Mouse (Mus musculus): ENCODE results near the gene Inpp5a. TPM values are rescaled to one million over a fixed set of nuclear protein-coding genes. Genes with fewer than 3 reads are reported as not detected.

The Inpp5a gene
- total RNA-seq (2014; rRNA removed; ENCODE audit: low replicate concordance) (43.4 and 44.1 TPM in 2 replicates), polyA plus RNA-seq (2015; fragmentation: Nextera tagmentation; extraction: Ambion mirVana) (57.9 and 65.2 TPM in 2 replicates)

- peak; percentile 26; the same call in 1 of the 2 replicates for TF ChIP-seq EP300 (IDR thresholded peaks at IDR 0.05; ENCODE audit: low read depth)
- no peak for TF ChIP-seq CTCF (IDR thresholded peaks at IDR 0.05; ENCODE audit: low read depth)
- Histone ChIP-seq H3K27ac (ENCODE audit: low read depth) (peak within 1 kb of the TSS; percentile 96), H3K27me3 (ENCODE audit: control insufficient read depth, insufficient read depth, low read length) (no peaks in the 10 kb centered on the region), H3K4me3 (ENCODE audit: low read depth, low read length) (peak within 1 kb of the TSS; percentile 85), H3K4me1 (ENCODE audit: control insufficient read depth, insufficient read depth) (peaks cover 45% of the 10 kb centered on the region), H3K36me3 (replicated peaks; ENCODE audit: control insufficient read depth, insufficient read depth, low read length) (no peaks in the 10 kb centered on the region), H3K9me3 (replicated peaks; ENCODE audit: control insufficient read depth, low read length) (no peaks in the 10 kb centered on the region), H3K9ac (replicated peaks; ENCODE audit: low read depth, low read length) (peak within 1 kb of the TSS; percentile 98), H3K4me2 (ENCODE audit: low read depth, low read length) (peak within 1 kb of the TSS; percentile 66)
- under 1% methylated on average over 37 of the region's 47 CpGs for WGBS
- ATAC-seq (ENCODE audit: insufficient read depth, low read depth): peak; percentile 95
- peak; percentile 99 for DNase-seq (ENCODE audit: low spot score)
Measured at GRCm38 (mm10) chr7:139388670-139389212, at the start of gene Inpp5a. TSS of gene Inpp5a (plus strand) at chr7:139389109.

DNA sequence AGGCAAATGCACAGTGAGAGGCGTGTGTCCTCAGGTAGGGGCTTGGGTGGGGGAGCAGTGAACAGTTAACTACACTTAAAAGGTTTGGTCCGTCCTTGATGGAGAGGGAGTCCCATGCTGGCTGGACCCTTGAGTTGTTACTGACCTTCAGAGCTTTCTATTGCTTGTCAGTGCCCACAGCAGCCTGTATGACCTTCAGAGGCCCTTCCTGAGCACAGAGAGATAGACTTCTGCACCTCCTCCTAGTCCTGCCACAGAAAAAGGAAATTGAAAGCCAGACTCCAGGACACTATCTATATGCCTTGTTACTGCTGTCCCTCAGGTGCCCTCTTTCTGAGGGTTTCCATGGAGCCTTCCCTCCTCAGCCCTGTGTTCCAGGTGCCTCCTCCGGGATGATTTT is 49.7 kb upstream of the Inpp5a start:
- no peaks in the 10 kb centered on the region for H3K36me3 ChIP-seq (replicated peaks; ENCODE audit: control insufficient read depth, insufficient read depth, low read length)
- ATAC-seq (ENCODE audit: insufficient read depth, low read depth): peak; percentile 51
- H3K9ac ChIP-seq (replicated peaks; ENCODE audit: low read depth, low read length): no peak overlapping the region

DNA sequence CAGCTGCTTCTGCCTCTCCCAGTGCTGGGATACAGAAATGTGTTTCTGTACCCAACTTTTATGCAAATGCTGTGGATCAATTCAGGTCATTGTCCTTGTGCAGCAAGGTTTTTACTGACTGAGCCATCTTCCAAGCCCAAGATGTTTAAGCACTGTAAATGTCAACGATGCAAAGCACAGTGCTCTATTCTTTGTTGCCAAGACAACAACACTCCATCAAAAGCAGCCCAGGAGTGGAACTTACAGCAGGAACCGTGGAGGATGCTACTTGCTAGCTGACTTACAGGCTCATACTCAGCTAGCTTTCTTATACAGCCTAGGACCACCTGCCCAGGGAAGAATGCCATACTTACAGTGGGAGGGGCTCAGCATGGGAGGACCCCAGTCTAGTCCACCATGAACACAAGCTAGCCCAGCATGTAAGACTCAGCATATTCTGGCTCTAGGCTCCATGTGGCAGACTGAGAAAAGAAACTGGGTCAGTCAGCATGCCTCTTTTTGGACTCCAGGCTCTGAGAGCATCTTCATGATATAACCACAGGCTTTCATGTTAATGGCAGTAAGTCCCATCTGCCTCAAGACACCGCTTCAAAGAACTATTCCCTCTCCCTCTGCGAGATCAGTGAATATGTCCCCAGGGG is 47.8 kb upstream of the Inpp5a start:
- H3K9me3 ChIP-seq (replicated peaks; ENCODE audit: control insufficient read depth, low read length): no peaks in the 10 kb centered on the region
- H3K4me3 ChIP-seq (ENCODE audit: low read depth, low read length): no peak overlapping the region
- H3K27ac ChIP-seq (ENCODE audit: low read depth): no peak overlapping the region
- H3K36me3 ChIP-seq (replicated peaks; ENCODE audit: control insufficient read depth, insufficient read depth, low read length): no peaks in the 10 kb centered on the region
- ATAC-seq (ENCODE audit: insufficient read depth, low read depth) (no peak), DNase-seq (ENCODE audit: low spot score) (no peak)
- no peak for TF ChIP-seq CTCF (IDR thresholded peaks at IDR 0.05; ENCODE audit: low read depth)
- no peak for TF ChIP-seq EP300 (IDR thresholded peaks at IDR 0.05; ENCODE audit: low read depth)
- no peak overlapping the region for H3K9ac ChIP-seq (replicated peaks; ENCODE audit: low read depth, low read length)
- WGBS: 82% methylated on average over 4 of the region's 4 CpGs
- no peak overlapping the region for H3K4me2 ChIP-seq (ENCODE audit: low read depth, low read length)
- no peaks in the 10 kb centered on the region for H3K27me3 ChIP-seq (ENCODE audit: control insufficient read depth, insufficient read depth, low read length)
- peaks cover 15% of the 10 kb centered on the region; the same call in 1 of the 2 replicates for H3K4me1 ChIP-seq (ENCODE audit: control insufficient read depth, insufficient read depth)

More for the DNA sequence above, 49.7 kb upstream of the Inpp5a start:
- peak; percentile 56 for DNase-seq (ENCODE audit: low spot score)
- WGBS: 64% methylated on average over 3 of the region's 3 CpGs
- no peaks in the 10 kb centered on the region for H3K9me3 ChIP-seq (replicated peaks; ENCODE audit: control insufficient read depth, low read length)
- no peak for TF ChIP-seq EP300 (IDR thresholded peaks at IDR 0.05; ENCODE audit: low read depth)
- no peak for TF ChIP-seq CTCF (IDR thresholded peaks at IDR 0.05; ENCODE audit: low read depth)
- no peak overlapping the region for H3K4me2 ChIP-seq (ENCODE audit: low read depth, low read length)
- H3K4me1 ChIP-seq (ENCODE audit: control insufficient read depth, insufficient read depth): peaks cover 15% of the 10 kb centered on the region; the same call in 1 of the 2 replicates
- no peak overlapping the region for H3K4me3 ChIP-seq (ENCODE audit: low read depth, low read length)
- H3K27ac ChIP-seq (ENCODE audit: low read depth): peak overlapping the region; percentile 70
- H3K27me3 ChIP-seq (ENCODE audit: control insufficient read depth, insufficient read depth, low read length): no peaks in the 10 kb centered on the region

- no peak overlapping the region for H3K4me2 ChIP-seq (ENCODE audit: low read depth, low read length)
- no peak overlapping the region for H3K9ac ChIP-seq (replicated peaks; ENCODE audit: low read depth, low read length)
- DNase-seq (ENCODE audit: low spot score) (no peak), ATAC-seq (ENCODE audit: insufficient read depth, low read depth) (peak; percentile 45; the same call in 1 of the 2 replicates)
- no peaks in the 10 kb centered on the region for H3K36me3 ChIP-seq (replicated peaks; ENCODE audit: control insufficient read depth, insufficient read depth, low read length)
- WGBS: 64% methylated on average over 5 of the region's 5 CpGs
- no peaks in the 10 kb centered on the region for H3K27me3 ChIP-seq (ENCODE audit: control insufficient read depth, insufficient read depth, low read length)
- peaks cover 15% of the 10 kb centered on the region; the same call in 1 of the 2 replicates for H3K4me1 ChIP-seq (ENCODE audit: control insufficient read depth, insufficient read depth)
- H3K27ac ChIP-seq (ENCODE audit: low read depth): no peak overlapping the region
- no peaks in the 10 kb centered on the region for H3K9me3 ChIP-seq (replicated peaks; ENCODE audit: control insufficient read depth, low read length)
- H3K4me3 ChIP-seq (ENCODE audit: low read depth, low read length): no peak overlapping the region
- TF ChIP-seq CTCF (IDR thresholded peaks at IDR 0.05; ENCODE audit: low read depth) (no peak), EP300 (IDR thresholded peaks at IDR 0.05; ENCODE audit: low read depth) (no peak)
Measured at GRCm38 (mm10) chr7:139342809-139343208, 46.1 kb upstream of the Inpp5a start.

DNA sequence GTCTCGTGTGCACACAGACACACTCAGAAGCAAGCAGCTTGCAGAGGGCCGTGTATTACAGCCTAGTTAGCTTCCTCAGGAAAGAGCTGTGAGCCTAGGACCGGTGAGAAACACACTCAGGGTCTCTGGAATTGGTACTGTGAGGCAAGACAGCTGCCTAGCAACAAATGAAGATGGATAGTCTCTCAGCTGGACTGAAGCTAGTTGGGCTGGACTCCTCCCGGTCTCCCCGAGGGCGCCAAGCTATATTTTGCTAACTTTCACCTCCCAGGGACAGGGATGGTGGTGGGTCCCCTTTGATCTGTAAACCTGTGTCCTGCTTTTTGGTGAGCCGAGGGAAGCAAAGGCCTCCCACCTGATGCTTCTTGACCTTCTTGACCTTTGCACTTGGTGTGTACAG is 41.9 kb upstream of the Inpp5a start:
- no peak overlapping the region for H3K27ac ChIP-seq (ENCODE audit: low read depth)
- H3K4me2 ChIP-seq (ENCODE audit: low read depth, low read length): no peak overlapping the region
- H3K27me3 ChIP-seq (ENCODE audit: control insufficient read depth, insufficient read depth, low read length): no peaks in the 10 kb centered on the region
- H3K36me3 ChIP-seq (replicated peaks; ENCODE audit: control insufficient read depth, insufficient read depth, low read length): no peaks in the 10 kb centered on the region
- ATAC-seq (ENCODE audit: insufficient read depth, low read depth) (no peak), DNase-seq (ENCODE audit: low spot score) (no peak)
- no peak overlapping the region for H3K4me3 ChIP-seq (ENCODE audit: low read depth, low read length)
- TF ChIP-seq CTCF (IDR thresholded peaks at IDR 0.05; ENCODE audit: low read depth) (no peak), EP300 (IDR thresholded peaks at IDR 0.05; ENCODE audit: low read depth) (no peak)
- 66% methylated on average over 7 of the region's 7 CpGs for WGBS
- H3K9me3 ChIP-seq (replicated peaks; ENCODE audit: control insufficient read depth, low read length): no peaks in the 10 kb centered on the region
- H3K4me1 ChIP-seq (ENCODE audit: control insufficient read depth, insufficient read depth): peaks cover 26% of the 10 kb centered on the region
- H3K9ac ChIP-seq (replicated peaks; ENCODE audit: low read depth, low read length): no peak overlapping the region

All from heart, postnatal 0 days (tissue).